Mouse (Mus musculus): ENCODE results near the gene Map3k21. TPM values are rescaled to one million over a fixed set of nuclear protein-coding genes. Genes with fewer than 3 reads are reported as not detected.

Map3k21 gene
- polyA plus RNA-seq, 1 experiment, result not detected

GRCm38 (mm10) chr8:125909661-125910364 is 437 bp upstream of the Map3k21 start:
- no peak for TF ChIP-seq GATA1 (IDR thresholded peaks at IDR 0.05; ENCODE audit: low read length)
- no peak for TF ChIP-seq TAL1 (IDR thresholded peaks at IDR 0.05; ENCODE audit: low read length)
- peaks cover 40% of the 10 kb centered on the region for H3K27me3 ChIP-seq (ENCODE audit: control insufficient read depth)
- peak overlapping the region; percentile 41 for H3K4me3 ChIP-seq (replicated peaks)
- no peaks in the 10 kb centered on the region for H3K36me3 ChIP-seq (ENCODE audit: control insufficient read depth)
- no peaks in the 10 kb centered on the region for H3K4me1 ChIP-seq (ENCODE audit: control insufficient read depth)
- peaks cover under 1% of the 10 kb centered on the region; the same call in 1 of the 2 replicates for H3K9me3 ChIP-seq (ENCODE audit: control insufficient read depth, low read length)

GRCm38 (mm10) chr8:125911229-125911580 is 955 bp downstream of the Map3k21 start:
- no peak for TF ChIP-seq GATA1 (IDR thresholded peaks at IDR 0.05; ENCODE audit: low read length)
- TF ChIP-seq TAL1 (IDR thresholded peaks at IDR 0.05; ENCODE audit: low read length), result no peak
- H3K4me1 ChIP-seq (ENCODE audit: control insufficient read depth), result no peaks in the 10 kb centered on the region
- H3K27me3 ChIP-seq (ENCODE audit: control insufficient read depth), result peaks cover 40% of the 10 kb centered on the region
- H3K9me3 ChIP-seq (ENCODE audit: control insufficient read depth, low read length), result peaks cover 4% of the 10 kb centered on the region; the same call in 1 of the 2 replicates
- no peaks in the 10 kb centered on the region for H3K36me3 ChIP-seq (ENCODE audit: control insufficient read depth)
- peak overlapping the region; percentile 24 for H3K4me3 ChIP-seq (replicated peaks)

GRCm38 (mm10) chr8:125913206-125913605 is 3.0 kb downstream of the Map3k21 start:
- no peaks in the 10 kb centered on the region for H3K36me3 ChIP-seq (ENCODE audit: control insufficient read depth)
- no peak overlapping the region for H3K4me3 ChIP-seq (replicated peaks)
- no peak for TF ChIP-seq GATA1 (IDR thresholded peaks at IDR 0.05; ENCODE audit: low read length)
- no peak for TF ChIP-seq TAL1 (IDR thresholded peaks at IDR 0.05; ENCODE audit: low read length)
- H3K9me3 ChIP-seq (ENCODE audit: control insufficient read depth, low read length), result peaks cover 4% of the 10 kb centered on the region; the same call in 1 of the 2 replicates
- H3K4me1 ChIP-seq (ENCODE audit: control insufficient read depth), result no peaks in the 10 kb centered on the region
- H3K27me3 ChIP-seq (ENCODE audit: control insufficient read depth), result peaks cover 40% of the 10 kb centered on the region

- no peaks in the 10 kb centered on the region for H3K36me3 ChIP-seq (ENCODE audit: control insufficient read depth)
- no peak overlapping the region for H3K4me3 ChIP-seq (replicated peaks)
- H3K27me3 ChIP-seq (ENCODE audit: control insufficient read depth), result peaks cover 32% of the 10 kb centered on the region
- H3K9me3 ChIP-seq (ENCODE audit: control insufficient read depth, low read length), result peaks cover 4% of the 10 kb centered on the region; the same call in 1 of the 2 replicates
- TF ChIP-seq TAL1 (IDR thresholded peaks at IDR 0.05; ENCODE audit: low read length) (no peak), GATA1 (IDR thresholded peaks at IDR 0.05; ENCODE audit: low read length) (no peak)
- no peaks in the 10 kb centered on the region for H3K4me1 ChIP-seq (ENCODE audit: control insufficient read depth)
These were observed 4.1 kb downstream of the Map3k21 start for GRCm38 (mm10) chr8:125914386-125914785.

- Histone ChIP-seq H3K36me3 (ENCODE audit: control insufficient read depth) (no peaks in the 10 kb centered on the region), H3K4me3 (replicated peaks) (no peak overlapping the region), H3K27me3 (ENCODE audit: control insufficient read depth) (peaks cover 6% of the 10 kb centered on the region), H3K4me1 (ENCODE audit: control insufficient read depth) (no peaks in the 10 kb centered on the region), H3K9me3 (ENCODE audit: control insufficient read depth, low read length) (peaks cover 4% of the 10 kb centered on the region; the same call in 1 of the 2 replicates)
- no peak for TF ChIP-seq GATA1 (IDR thresholded peaks at IDR 0.05; ENCODE audit: low read length)
- no peak for TF ChIP-seq TAL1 (IDR thresholded peaks at IDR 0.05; ENCODE audit: low read length)
These were observed 6.8 kb downstream of the Map3k21 start for GRCm38 (mm10) chr8:125917013-125917412.

- no peaks in the 10 kb centered on the region for H3K4me1 ChIP-seq (ENCODE audit: control insufficient read depth)
- TF ChIP-seq TAL1 (IDR thresholded peaks at IDR 0.05; ENCODE audit: low read length), result no peak
- no peak for TF ChIP-seq GATA1 (IDR thresholded peaks at IDR 0.05; ENCODE audit: low read length)
- H3K27me3 ChIP-seq (ENCODE audit: control insufficient read depth), result no peaks in the 10 kb centered on the region
- no peak overlapping the region for H3K4me3 ChIP-seq (replicated peaks)
- H3K36me3 ChIP-seq (ENCODE audit: control insufficient read depth), result no peaks in the 10 kb centered on the region
- peaks cover 4% of the 10 kb centered on the region; the same call in 1 of the 2 replicates for H3K9me3 ChIP-seq (ENCODE audit: control insufficient read depth, low read length)
These were observed 8.5 kb downstream of the Map3k21 start for GRCm38 (mm10) chr8:125918719-125919118.

GRCm38 (mm10) chr8:125919560-125919959 is 9.3 kb downstream of the Map3k21 start:
- TF ChIP-seq GATA1 (IDR thresholded peaks at IDR 0.05; ENCODE audit: low read length) (no peak), TAL1 (IDR thresholded peaks at IDR 0.05; ENCODE audit: low read length) (no peak)
- no peaks in the 10 kb centered on the region for H3K36me3 ChIP-seq (ENCODE audit: control insufficient read depth)
- no peaks in the 10 kb centered on the region for H3K27me3 ChIP-seq (ENCODE audit: control insufficient read depth)
- H3K9me3 ChIP-seq (ENCODE audit: control insufficient read depth, low read length), result peaks cover 4% of the 10 kb centered on the region; the same call in 1 of the 2 replicates
- no peaks in the 10 kb centered on the region for H3K4me1 ChIP-seq (ENCODE audit: control insufficient read depth)
- H3K4me3 ChIP-seq (replicated peaks), result no peak overlapping the region

- TF ChIP-seq TAL1 (IDR thresholded peaks at IDR 0.05; ENCODE audit: low read length), result no peak
- Histone ChIP-seq H3K4me1 (ENCODE audit: control insufficient read depth) (no peaks in the 10 kb centered on the region), H3K4me3 (replicated peaks) (no peak overlapping the region), H3K36me3 (ENCODE audit: control insufficient read depth) (no peaks in the 10 kb centered on the region), H3K27me3 (ENCODE audit: control insufficient read depth) (no peaks in the 10 kb centered on the region), H3K9me3 (ENCODE audit: control insufficient read depth, low read length) (no peaks in the 10 kb centered on the region)
These were observed 10.0 kb downstream of the Map3k21 start for GRCm38 (mm10) chr8:125920281-125920680.

GRCm38 (mm10) chr8:125920761-125921160 is 10.5 kb downstream of the Map3k21 start:
- no peaks in the 10 kb centered on the region for H3K27me3 ChIP-seq (ENCODE audit: control insufficient read depth)
- H3K4me3 ChIP-seq (replicated peaks), result no peak overlapping the region
- no peaks in the 10 kb centered on the region for H3K9me3 ChIP-seq (ENCODE audit: control insufficient read depth, low read length)
- H3K36me3 ChIP-seq (ENCODE audit: control insufficient read depth), result no peaks in the 10 kb centered on the region
- no peak for TF ChIP-seq TAL1 (IDR thresholded peaks at IDR 0.05; ENCODE audit: low read length)
- no peak for TF ChIP-seq GATA1 (IDR thresholded peaks at IDR 0.05; ENCODE audit: low read length)
- H3K4me1 ChIP-seq (ENCODE audit: control insufficient read depth), result no peaks in the 10 kb centered on the region

Data from erythroblast, embryonic 14.5 days (primary cell).